Comparison of ENCODE assay signal across 8 mouse cellular contexts in genomic region chr1:162879595-162880369, GRCm38 (mm10). TPM values are rescaled to one million over a fixed set of nuclear protein-coding genes. Genes with fewer than 3 reads are reported as not detected.
A peak's percentile ranks its signal among the peaks of the same experiment; 100 is the strongest.
DNase-seq lines count a peak whose midpoint lies in the region; ATAC-seq and TF ChIP-seq lines count a peak whose summit lies in the region.

No protein-coding gene starts in this region.

- H3K4me3 ChIP-seq in midbrain, embryonic 11.5 days (ENCODE audit: low read depth, low read length), result no peak overlapping the region
- H3K4me3 ChIP-seq in midbrain, embryonic 15.5 days, result no peak overlapping the region
- H3K4me3 ChIP-seq in heart, postnatal 0 days (ENCODE audit: low read depth, low read length), result no peak overlapping the region
- no peak overlapping the region for H3K4me3 ChIP-seq in liver, embryonic 11.5 days (ENCODE audit: low read depth, low read length)

- no peaks in the 10 kb centered on the region for H3K9me3 ChIP-seq in midbrain, embryonic 11.5 days (ENCODE audit: control insufficient read depth, low read length)
- H3K9me3 ChIP-seq in midbrain, embryonic 15.5 days, result no peaks in the 10 kb centered on the region
- no peaks in the 10 kb centered on the region for H3K9me3 ChIP-seq in heart, postnatal 0 days (replicated peaks; ENCODE audit: control insufficient read depth, low read length)
- H3K9me3 ChIP-seq in liver, embryonic 11.5 days (ENCODE audit: control insufficient read depth, low read length), result no peaks in the 10 kb centered on the region

- peak; percentile 55; the same call in 1 of the 2 replicates for ATAC-seq in midbrain, embryonic 11.5 days (ENCODE audit: low FRiP score)
- ATAC-seq in midbrain, embryonic 15.5 days (replicated peaks), result no peak
- ATAC-seq in heart, postnatal 0 days (ENCODE audit: insufficient read depth, low read depth), result peak; percentile 44
- peak; percentile 59 for ATAC-seq in liver, embryonic 11.5 days (replicated peaks; ENCODE audit: low FRiP score)

- peak; percentile 91 for DNase-seq in midbrain, embryonic 11.5 days (ENCODE audit: low spot score, missing footprints)
- peak; percentile 51 for DNase-seq in R1 (ENCODE audit: low read depth, low spot score)
- peak; percentile 12 for DNase-seq in cerebellum, adult 8-10 months
- DNase-seq in heart, postnatal 0 days (ENCODE audit: low spot score), result peak; percentile 43
- no peak for DNase-seq in liver, embryonic 11.5 days (ENCODE audit: low spot score)
- peak; percentile 51 for DNase-seq in right cerebral cortex, postnatal 4 days
- DNase-seq in yolk sac, embryonic 10.5 days (ENCODE audit: low spot score), result no peak

- no peaks in the 10 kb centered on the region for H3K4me1 ChIP-seq in midbrain, embryonic 11.5 days (ENCODE audit: control insufficient read depth, insufficient read depth, low read length)
- H3K4me1 ChIP-seq in midbrain, embryonic 15.5 days, result no peaks in the 10 kb centered on the region
- H3K4me1 ChIP-seq in heart, postnatal 0 days (ENCODE audit: control insufficient read depth, insufficient read depth), result no peaks in the 10 kb centered on the region
- H3K4me1 ChIP-seq in liver, embryonic 11.5 days (replicated peaks; ENCODE audit: control insufficient read depth, insufficient read depth, low read length), result no peaks in the 10 kb centered on the region

- H3K27ac ChIP-seq in midbrain, embryonic 11.5 days (ENCODE audit: low read depth, low read length), result no peak overlapping the region
- no peak overlapping the region for H3K27ac ChIP-seq in midbrain, embryonic 15.5 days
- H3K27ac ChIP-seq in heart, postnatal 0 days (ENCODE audit: low read depth), result peak overlapping the region; percentile 46; the same call in 1 of the 2 replicates
- H3K27ac ChIP-seq in liver, embryonic 11.5 days (ENCODE audit: low read depth, low read length), result no peak overlapping the region

- TF ChIP-seq CTCF in heart, postnatal 0 days (IDR thresholded peaks at IDR 0.05; ENCODE audit: low read depth), result peak; percentile 39

- H3K36me3 ChIP-seq in midbrain, embryonic 11.5 days (ENCODE audit: control insufficient read depth, insufficient read depth, low read length), result no peaks in the 10 kb centered on the region
- H3K36me3 ChIP-seq in midbrain, embryonic 15.5 days (replicated peaks), result no peaks in the 10 kb centered on the region
- H3K36me3 ChIP-seq in heart, postnatal 0 days (replicated peaks; ENCODE audit: control insufficient read depth, insufficient read depth, low read length), result no peaks in the 10 kb centered on the region
- H3K36me3 ChIP-seq in liver, embryonic 11.5 days (ENCODE audit: control insufficient read depth, insufficient read depth, low read length), result no peaks in the 10 kb centered on the region

- no peaks in the 10 kb centered on the region for H3K27me3 ChIP-seq in midbrain, embryonic 11.5 days (ENCODE audit: control insufficient read depth, insufficient read depth, low read length)
- H3K27me3 ChIP-seq in midbrain, embryonic 15.5 days (replicated peaks), result no peaks in the 10 kb centered on the region
- no peaks in the 10 kb centered on the region for H3K27me3 ChIP-seq in heart, postnatal 0 days (ENCODE audit: control insufficient read depth, insufficient read depth, low read length)
- H3K27me3 ChIP-seq in liver, embryonic 11.5 days (replicated peaks; ENCODE audit: control insufficient read depth, insufficient read depth, low read length), result no peaks in the 10 kb centered on the region

- 52% methylated on average over 11 of the region's 11 CpGs for WGBS in midbrain, embryonic 11.5 days
- 51% methylated on average over 11 of the region's 11 CpGs for WGBS in midbrain, embryonic 15.5 days
- 47% methylated on average over 11 of the region's 11 CpGs for WGBS in heart, postnatal 0 days
- WGBS in liver, embryonic 11.5 days, result 49% methylated on average over 11 of the region's 11 CpGs

- TF ChIP-seq EP300 in heart, postnatal 0 days (IDR thresholded peaks at IDR 0.05; ENCODE audit: low read depth), result 0 out of 2 replicates have a peak, but pooled peaks have one; percentile 34

- H3K9ac ChIP-seq in midbrain, embryonic 11.5 days (ENCODE audit: low read length), result no peak overlapping the region
- no peak overlapping the region for H3K9ac ChIP-seq in midbrain, embryonic 15.5 days
- H3K9ac ChIP-seq in heart, postnatal 0 days (replicated peaks; ENCODE audit: low read depth, low read length), result no peak overlapping the region
- no peak overlapping the region for H3K9ac ChIP-seq in liver, embryonic 11.5 days (ENCODE audit: low read depth, low read length)

- no peak overlapping the region for H3K4me2 ChIP-seq in midbrain, embryonic 11.5 days
- no peak overlapping the region for H3K4me2 ChIP-seq in midbrain, embryonic 15.5 days
- H3K4me2 ChIP-seq in heart, postnatal 0 days (ENCODE audit: low read depth, low read length), result no peak overlapping the region
- no peak overlapping the region for H3K4me2 ChIP-seq in liver, embryonic 11.5 days

RNA-seq across cellular contexts. Expression of gene Fmo1, which starts 13.4 kb away (rescaled TPM):
- 26.5 and 30.8 TPM in 2 replicates for polyA plus RNA-seq in midbrain, embryonic 11.5 days (2014; fragmentation: Nextera tagmentation; extraction: Ambion mirVana)
- 23.3 and 32.1 TPM in 2 replicates for polyA plus RNA-seq in midbrain, embryonic 15.5 days (2015; fragmentation: Nextera tagmentation; extraction: Ambion mirVana)
- 18.6 and 37.3 TPM in 2 replicates for total RNA-seq in heart, postnatal 0 days (2014; rRNA removed; ENCODE audit: low replicate concordance)
- 12.8 and 17.0 TPM in 2 replicates for polyA plus RNA-seq in heart, postnatal 0 days (2015; fragmentation: Nextera tagmentation; extraction: Ambion mirVana)
- 3.1 and 4.7 TPM in 2 replicates for polyA plus RNA-seq in liver, embryonic 11.5 days (2014; fragmentation: Nextera tagmentation; extraction: Ambion mirVana)

RNA-seq across cellular contexts. Expression of gene Fmo2, which starts 18.7 kb away (rescaled TPM):
- polyA plus RNA-seq in midbrain, embryonic 11.5 days (2014; fragmentation: Nextera tagmentation; extraction: Ambion mirVana), result not detected in 2 replicates
- 0.22 TPM in 1 of 2 replicates, not detected in the other for polyA plus RNA-seq in midbrain, embryonic 15.5 days (2015; fragmentation: Nextera tagmentation; extraction: Ambion mirVana)
- 2.5 and 4.5 TPM in 2 replicates for total RNA-seq in heart, postnatal 0 days (2014; rRNA removed; ENCODE audit: low replicate concordance)
- 4.9 and 7.3 TPM in 2 replicates for polyA plus RNA-seq in heart, postnatal 0 days (2015; fragmentation: Nextera tagmentation; extraction: Ambion mirVana)
- polyA plus RNA-seq in liver, embryonic 11.5 days (2014; fragmentation: Nextera tagmentation; extraction: Ambion mirVana), result not detected in 2 replicates

RNA-seq across cellular contexts. Expression of gene Fmo6, which starts 57.5 kb away (rescaled TPM):
- not detected in 2 replicates for polyA plus RNA-seq in midbrain, embryonic 11.5 days (2014; fragmentation: Nextera tagmentation; extraction: Ambion mirVana)
- not detected in 2 replicates for polyA plus RNA-seq in midbrain, embryonic 15.5 days (2015; fragmentation: Nextera tagmentation; extraction: Ambion mirVana)
- total RNA-seq in heart, postnatal 0 days (2014; rRNA removed; ENCODE audit: low replicate concordance), result not detected in 2 replicates
- not detected in 2 replicates for polyA plus RNA-seq in heart, postnatal 0 days (2015; fragmentation: Nextera tagmentation; extraction: Ambion mirVana)
- not detected in 2 replicates for polyA plus RNA-seq in liver, embryonic 11.5 days (2014; fragmentation: Nextera tagmentation; extraction: Ambion mirVana)

Comparison
In these comparisons a context has a peak if more than half of its experiments do, and no peak if none do; other contexts are left out.
1. DNase-seq: peak in midbrain, embryonic 11.5 days (single experiment), R1 (single experiment), cerebellum, adult 8-10 months (single experiment), heart, postnatal 0 days (single experiment) and right cerebral cortex, postnatal 4 days (single experiment); none in liver, embryonic 11.5 days (single experiment) and yolk sac, embryonic 10.5 days (single experiment).